Mouse (Mus musculus) erythroblast, embryonic 14.5 days (primary cell): ENCODE measurements at regions not wholly inside any gene's neighbourhood (a gene's known extent, or its start where the extent isn't known, plus 50 kb on each side); places are given as distances from the start of the nearest gene placed in this dataset.

Source experiments
- H3K27me3 ChIP-seq: 2 replicates; pipeline ENCODE4 v1.6.1; 2012; ENCODE audit warnings: inconsistent platforms; ENCODE audit not compliant: control insufficient read depth
- H3K36me3 ChIP-seq: 2 replicates; pipeline ENCODE4 v1.6.1; 2012; ENCODE audit warnings: mild to moderate bottlenecking, inconsistent platforms; ENCODE audit not compliant: control insufficient read depth
- H3K4me1 ChIP-seq: 2 replicates; pipeline ENCODE4 v1.6.1; 2012; ENCODE audit warnings: inconsistent platforms; ENCODE audit not compliant: control insufficient read depth
- H3K4me3 ChIP-seq: replicated peaks from 2 replicates; pipeline ENCODE3; 2012; ENCODE audit warnings: moderate library complexity, mild to moderate bottlenecking, inconsistent platforms
- H3K9me3 ChIP-seq: 2 replicates; pipeline ENCODE4 v1.6.1; 2012; ENCODE audit warnings: low read length, inconsistent platforms, mixed read lengths; ENCODE audit not compliant: control insufficient read depth
- GATA1 ChIP-seq: IDR thresholded peaks from 2 replicates; pipeline ENCODE4 v1.6.1; 2012; ENCODE audit warnings: low read length, inconsistent platforms, mixed read lengths
- TAL1 ChIP-seq: IDR thresholded peaks from 3 replicates; pipeline ENCODE4 v1.6.1; 2012; ENCODE audit warnings: low read length, inconsistent platforms, mixed read lengths

DNA sequence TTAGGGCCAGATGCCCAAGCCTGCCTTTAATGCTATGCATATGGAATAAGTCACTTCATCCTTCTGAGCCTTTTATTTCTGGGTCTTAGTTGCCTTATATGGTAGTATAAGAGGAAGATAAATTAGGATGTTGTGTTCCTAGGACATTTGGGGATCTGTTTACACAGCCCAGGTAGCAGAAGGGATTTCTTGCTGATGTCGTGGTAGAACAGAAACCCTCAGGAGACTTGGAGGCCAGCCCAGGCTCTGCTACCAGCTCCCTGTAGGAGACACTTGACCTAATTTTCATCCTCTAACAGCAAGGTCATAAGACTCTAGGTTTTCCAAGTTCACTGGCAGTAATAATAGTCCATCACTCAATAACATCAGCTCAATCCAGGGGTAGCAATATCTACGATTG lies 399.7 kb downstream of the Tns1 start:
- no peak for TF ChIP-seq TAL1
- no peak for TF ChIP-seq GATA1
- no peaks in the 10 kb centered on the region for H3K9me3 ChIP-seq
- H3K4me3 ChIP-seq = no peak overlapping the region
- H3K4me1 ChIP-seq = no peaks in the 10 kb centered on the region
- H3K27me3 ChIP-seq = no peaks in the 10 kb centered on the region
- no peaks in the 10 kb centered on the region for H3K36me3 ChIP-seq

DNA sequence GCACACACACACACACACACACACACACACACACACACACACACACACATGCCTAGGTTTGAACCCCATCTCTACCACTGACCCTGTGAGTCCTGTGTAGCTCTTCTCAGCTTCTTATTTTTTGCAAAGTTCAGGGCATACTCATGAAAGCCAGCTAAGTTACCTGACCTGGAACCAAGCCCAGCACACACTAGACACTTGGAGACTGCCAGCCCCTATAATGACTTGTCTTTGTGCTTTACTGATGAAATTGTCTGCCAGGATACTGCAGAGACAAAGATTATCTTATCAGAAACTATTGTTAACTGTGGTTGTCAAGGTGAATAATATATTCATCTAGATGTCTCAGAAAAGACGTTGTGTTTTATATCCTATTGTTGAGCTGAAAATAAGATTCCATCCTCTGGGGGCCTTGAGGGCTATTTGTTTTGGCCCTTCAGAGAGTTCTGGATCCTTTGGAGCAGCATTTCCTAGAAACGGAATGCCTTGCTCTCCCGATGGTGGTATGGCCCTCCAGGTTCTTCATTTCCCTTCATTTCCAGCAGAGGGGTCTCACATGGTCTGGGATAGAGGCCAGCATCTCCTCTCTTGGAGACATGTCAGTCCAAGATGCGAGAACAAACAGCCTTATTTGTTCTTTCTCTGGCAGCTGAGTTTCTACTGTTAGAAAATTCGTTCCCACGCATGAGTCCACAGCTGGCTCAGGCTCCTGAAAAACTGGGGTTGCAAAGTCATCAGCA lies 402.6 kb downstream of the Tns1 start:
- no peaks in the 10 kb centered on the region for H3K36me3 ChIP-seq
- no peaks in the 10 kb centered on the region for H3K4me1 ChIP-seq
- H3K9me3 ChIP-seq = peaks cover 4% of the 10 kb centered on the region; the same call in 1 of the 2 replicates
- H3K4me3 ChIP-seq = no peak overlapping the region
- TF ChIP-seq TAL1 = no peak
- no peak for TF ChIP-seq GATA1
- H3K27me3 ChIP-seq = no peaks in the 10 kb centered on the region

DNA sequence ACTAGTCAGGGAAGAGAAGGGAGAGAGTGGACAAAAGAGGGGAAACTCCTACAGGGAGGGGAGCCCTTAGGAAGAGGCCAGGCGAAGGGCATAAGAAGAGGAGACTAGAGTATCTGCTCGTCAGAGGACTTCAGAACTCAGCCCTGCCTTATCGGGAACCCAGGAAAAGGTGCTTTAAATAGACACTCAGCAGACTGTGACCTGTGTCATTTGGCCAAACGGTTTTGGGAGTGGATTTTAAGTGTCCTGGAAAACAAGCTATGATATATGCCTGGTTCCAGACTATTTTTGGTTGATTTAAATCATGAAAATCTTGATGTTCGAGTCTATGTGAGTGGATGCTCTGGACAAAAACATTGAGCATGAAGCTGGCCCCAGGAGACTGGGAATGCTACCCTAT lies 405.8 kb downstream of the Tns1 start:
- Histone ChIP-seq H3K36me3 (no peaks in the 10 kb centered on the region), H3K9me3 (peaks cover 6% of the 10 kb centered on the region), H3K4me3 (no peak overlapping the region), H3K27me3 (no peaks in the 10 kb centered on the region), H3K4me1 (no peaks in the 10 kb centered on the region)
- TF ChIP-seq TAL1 (no peak), GATA1 (no peak)

DNA sequence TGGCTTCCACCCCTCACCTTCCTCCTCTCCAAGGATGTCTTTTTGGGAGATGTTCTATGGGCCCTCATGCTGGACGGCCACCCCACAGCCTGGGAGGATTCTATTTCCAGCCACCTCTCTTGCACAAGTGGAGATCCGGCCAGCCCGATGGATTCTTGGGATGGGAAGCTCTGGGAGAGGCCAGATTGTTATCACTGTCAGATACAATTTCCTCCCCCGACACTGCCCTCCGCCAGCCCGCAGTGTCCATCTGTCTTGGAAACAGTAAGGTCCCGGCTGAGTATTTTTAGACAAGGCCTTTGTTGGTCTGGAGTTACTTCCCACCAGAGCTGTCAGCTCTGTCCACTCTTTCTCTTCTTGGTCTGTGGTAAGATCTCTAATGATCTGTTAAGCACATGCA lies 406.8 kb downstream of the Tns1 start:
- H3K36me3 ChIP-seq = no peaks in the 10 kb centered on the region
- H3K4me1 ChIP-seq = no peaks in the 10 kb centered on the region
- H3K27me3 ChIP-seq = no peaks in the 10 kb centered on the region
- H3K4me3 ChIP-seq = no peak overlapping the region
- TF ChIP-seq TAL1 (no peak), GATA1 (no peak)
- peaks cover 6% of the 10 kb centered on the region for H3K9me3 ChIP-seq

DNA sequence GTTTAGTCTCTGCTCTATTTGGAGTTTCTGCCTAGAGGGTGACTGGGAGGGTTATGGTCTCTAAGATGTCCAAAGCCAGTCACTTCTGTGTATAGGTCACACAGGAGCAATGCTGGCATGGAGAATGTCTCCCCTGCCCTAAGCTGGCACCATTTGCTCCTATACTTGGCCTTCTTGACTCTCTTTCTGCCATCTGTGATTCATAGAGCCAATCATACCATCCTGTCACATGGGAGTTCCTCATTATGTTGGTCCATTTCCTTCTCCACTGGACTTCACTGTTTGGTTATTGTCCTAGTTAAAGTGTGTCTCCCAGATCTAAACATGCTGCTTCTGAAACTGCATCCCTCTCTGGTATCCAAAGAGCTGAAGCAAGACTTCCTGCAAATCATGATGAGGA lies 407.3 kb downstream of the Tns1 start:
- no peak overlapping the region for H3K4me3 ChIP-seq
- H3K27me3 ChIP-seq = no peaks in the 10 kb centered on the region
- H3K9me3 ChIP-seq = peaks cover 6% of the 10 kb centered on the region
- H3K4me1 ChIP-seq = no peaks in the 10 kb centered on the region
- no peaks in the 10 kb centered on the region for H3K36me3 ChIP-seq
- TF ChIP-seq TAL1 = no peak
- TF ChIP-seq GATA1 = no peak

DNA sequence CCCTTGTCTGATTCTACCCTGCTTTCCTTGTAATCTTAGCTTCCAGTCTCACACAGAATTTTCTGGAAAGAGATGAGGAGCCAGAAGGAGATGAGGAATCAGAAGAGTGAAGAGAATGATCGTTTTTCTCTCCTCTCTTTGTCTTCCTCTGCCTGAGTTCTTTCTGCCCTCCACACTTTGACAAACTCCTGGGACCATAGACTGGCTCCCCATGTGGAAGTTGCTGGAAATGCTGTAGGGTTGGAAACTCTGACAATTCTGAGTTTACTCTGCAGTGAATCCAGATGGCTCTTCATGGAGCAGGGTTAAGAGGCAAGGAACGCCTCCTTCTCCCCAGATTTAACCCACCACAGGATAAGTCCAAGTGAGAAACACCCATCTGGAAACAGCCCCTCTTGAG lies 408.7 kb downstream of the Tns1 start:
- peaks cover 6% of the 10 kb centered on the region for H3K9me3 ChIP-seq
- H3K27me3 ChIP-seq = no peaks in the 10 kb centered on the region
- TF ChIP-seq TAL1 (no peak), GATA1 (no peak)
- H3K36me3 ChIP-seq = no peaks in the 10 kb centered on the region
- no peaks in the 10 kb centered on the region for H3K4me1 ChIP-seq
- no peak overlapping the region for H3K4me3 ChIP-seq

DNA sequence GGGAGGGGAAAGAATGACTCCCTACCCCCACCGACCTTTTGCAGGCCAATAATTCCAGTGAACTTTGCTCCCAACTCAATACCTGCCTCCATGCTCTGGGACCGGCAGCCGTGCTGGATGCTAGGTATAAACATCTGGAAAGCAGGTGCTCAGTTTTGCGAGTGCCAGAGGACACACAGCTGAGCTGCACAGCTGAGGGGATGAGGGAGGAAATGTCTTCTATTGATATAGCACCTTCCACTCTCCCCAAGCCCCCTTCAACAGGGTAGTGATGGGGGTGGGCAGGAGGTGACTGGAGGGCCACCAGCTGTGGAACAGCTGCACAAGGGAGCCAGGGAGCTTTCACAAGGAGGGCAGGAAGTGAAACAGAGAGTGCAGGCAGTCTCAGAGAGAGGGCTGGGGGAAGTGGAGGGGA lies 421.8 kb downstream of the Tns1 start:
- Histone ChIP-seq H3K27me3 (no peaks in the 10 kb centered on the region), H3K36me3 (no peaks in the 10 kb centered on the region), H3K4me1 (no peaks in the 10 kb centered on the region), H3K9me3 (peaks cover 12% of the 10 kb centered on the region), H3K4me3 (no peak overlapping the region)
- TF ChIP-seq TAL1 (no peak), GATA1 (no peak)

DNA sequence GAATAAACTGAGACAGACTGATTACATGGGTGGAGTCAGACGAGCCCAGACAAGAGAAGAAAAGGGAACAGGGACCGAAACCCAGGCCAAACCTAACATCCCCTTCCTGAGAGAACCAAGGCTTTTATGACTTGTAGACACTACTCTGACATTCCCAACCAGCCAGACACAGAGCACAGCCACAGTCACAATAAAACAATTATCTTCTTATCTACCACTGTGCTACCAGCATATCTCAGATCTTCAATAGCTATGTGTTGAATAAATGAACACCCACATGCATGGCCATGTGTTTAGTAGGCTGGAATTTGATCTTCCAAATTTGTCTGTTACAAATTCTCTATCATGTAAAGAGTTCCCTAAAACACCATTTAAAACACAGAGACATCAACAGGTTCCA lies 430.7 kb downstream of the Tns1 start:
- TF ChIP-seq GATA1 (no peak), TAL1 (no peak)
- H3K36me3 ChIP-seq = no peaks in the 10 kb centered on the region

DNA sequence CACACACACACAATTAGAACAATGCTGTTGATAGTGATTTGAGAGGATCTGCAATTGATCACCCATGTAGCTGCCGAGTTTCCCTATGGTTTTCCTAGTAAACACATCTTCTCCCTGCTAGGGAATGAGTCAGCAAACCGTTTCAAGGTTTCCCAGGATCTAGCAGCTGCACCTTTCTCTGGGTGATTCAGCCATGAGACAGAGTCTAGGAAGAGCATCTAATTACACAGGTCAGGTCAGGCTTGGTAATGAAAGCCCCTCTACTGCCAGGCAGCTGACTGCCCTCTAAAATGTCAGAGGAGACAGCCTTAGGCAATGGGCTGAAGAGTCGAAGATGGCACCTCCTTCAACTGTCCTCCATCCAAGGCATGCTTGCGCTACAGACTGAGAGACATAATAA lies 438.5 kb downstream of the Tns1 start:
- H3K36me3 ChIP-seq = no peaks in the 10 kb centered on the region
- H3K27me3 ChIP-seq = no peaks in the 10 kb centered on the region
- H3K9me3 ChIP-seq = no peaks in the 10 kb centered on the region; the same call in 1 of the 2 replicates
- no peaks in the 10 kb centered on the region for H3K4me1 ChIP-seq
- no peak for TF ChIP-seq GATA1
- TF ChIP-seq TAL1 = no peak
- H3K4me3 ChIP-seq = no peak overlapping the region

More for the DNA sequence above, 430.7 kb downstream of the Tns1 start:
- peaks cover 7% of the 10 kb centered on the region for H3K9me3 ChIP-seq
- no peaks in the 10 kb centered on the region for H3K4me1 ChIP-seq
- H3K27me3 ChIP-seq = no peaks in the 10 kb centered on the region
- no peak overlapping the region for H3K4me3 ChIP-seq

DNA sequence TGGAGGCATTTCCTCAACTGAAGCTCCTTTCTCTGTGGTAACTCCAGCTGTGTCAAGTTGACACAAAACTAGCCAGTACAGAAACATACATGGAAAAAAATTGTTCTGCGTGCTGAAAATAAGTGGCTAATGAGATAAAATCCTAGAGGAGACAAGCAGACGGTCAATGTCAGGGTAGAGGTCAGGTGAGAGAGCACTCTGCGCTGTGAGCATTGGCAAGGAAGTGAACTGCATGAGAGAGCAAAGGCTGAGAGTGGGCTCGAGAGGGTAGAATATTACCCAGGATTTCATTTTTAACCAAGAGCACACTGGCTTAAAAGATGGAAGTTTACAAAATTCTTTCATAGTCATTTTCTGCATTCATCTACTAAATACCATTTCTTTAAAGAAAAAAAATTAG lies 439.2 kb downstream of the Tns1 start:
- Histone ChIP-seq H3K4me3 (no peak overlapping the region), H3K4me1 (no peaks in the 10 kb centered on the region), H3K9me3 (no peaks in the 10 kb centered on the region; the same call in 1 of the 2 replicates), H3K36me3 (no peaks in the 10 kb centered on the region), H3K27me3 (no peaks in the 10 kb centered on the region)
- TF ChIP-seq TAL1 = no peak
- TF ChIP-seq GATA1 = no peak
